ENCODE assay signal across 8 mouse cellular contexts in the genomic region with DNA sequence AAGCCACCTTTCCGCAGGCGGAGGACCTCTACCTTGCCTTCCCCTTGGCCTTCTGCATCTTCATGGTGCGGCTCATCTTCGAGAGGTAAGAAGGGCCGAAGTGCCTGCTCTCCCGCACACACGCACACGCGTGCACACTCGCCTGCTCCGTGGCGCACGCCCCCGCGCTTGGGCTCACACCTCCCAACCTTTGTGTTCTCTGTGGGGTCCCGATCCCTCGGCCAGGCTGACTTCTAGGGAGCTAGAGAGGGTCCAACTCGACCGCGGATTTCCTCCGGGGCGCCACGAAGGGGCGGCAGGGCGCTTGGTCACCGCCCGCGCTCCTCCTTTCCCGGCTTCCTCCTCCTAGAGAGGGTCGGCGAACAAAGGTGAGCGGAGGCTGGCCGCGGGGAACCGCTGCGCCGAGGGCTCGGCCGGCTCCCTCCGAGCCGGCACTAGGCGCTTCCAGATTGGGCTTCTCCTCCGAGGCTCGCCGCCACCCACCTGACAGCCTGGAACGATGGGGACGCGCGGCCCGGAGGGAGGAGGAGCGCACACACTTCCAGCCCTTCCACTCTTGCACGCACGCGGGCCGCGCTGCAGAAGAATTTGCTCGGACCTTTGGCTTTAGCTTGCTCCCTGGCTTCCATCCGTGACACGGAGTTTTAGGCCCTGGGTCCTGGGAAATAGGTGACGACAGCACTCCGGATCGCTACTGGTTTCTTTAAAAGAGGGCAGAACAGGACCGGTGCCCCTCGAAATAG. TPM values are rescaled to one million over a fixed set of nuclear protein-coding genes. Genes with fewer than 3 reads are reported as not detected.
A peak's percentile ranks its signal among the peaks of the same experiment; 100 is the strongest.
DNase-seq lines count a peak whose midpoint lies in the region; ATAC-seq and TF ChIP-seq lines count a peak whose summit lies in the region.

No protein-coding gene starts in this region.

- DNase-seq in layer of hippocampus, adult 11-12 months (ENCODE audit: low spot score): peak; percentile 52
- DNase-seq in layer of hippocampus, adult 9-10 months (ENCODE audit: low spot score): no peak
- DNase-seq in embryo, embryonic 11 days: peak; percentile 75
- peak; percentile 91 for DNase-seq in heart, adult 11 months

- peak overlapping the region; percentile 87 for H3K4me2 ChIP-seq in intestine, postnatal 0 days (replicated peaks; ENCODE audit: low read depth)
- H3K4me2 ChIP-seq in limb, embryonic 13.5 days (replicated peaks): peak overlapping the region; percentile 76
- peak overlapping the region; percentile 66 for H3K4me2 ChIP-seq in midbrain, embryonic 15.5 days
- H3K4me2 ChIP-seq in stomach, embryonic 15.5 days: peak overlapping the region; percentile 88

- H3K9ac ChIP-seq in intestine, postnatal 0 days (ENCODE audit: low read depth, low read length): peak overlapping the region; percentile 78
- peak overlapping the region; percentile 89 for H3K9ac ChIP-seq in limb, embryonic 13.5 days
- H3K9ac ChIP-seq in midbrain, embryonic 15.5 days: peak overlapping the region; percentile 92
- H3K9ac ChIP-seq in stomach, embryonic 15.5 days: peak overlapping the region; percentile 84

- TF ChIP-seq CTCF in intestine, postnatal 0 days (IDR thresholded peaks at IDR 0.05; ENCODE audit: low read depth): peak; percentile 2; the same call in 1 of the 2 replicates

- peak overlapping the region; percentile 61 for H3K27ac ChIP-seq in intestine, postnatal 0 days (ENCODE audit: low read depth, low read length)
- peak overlapping the region; percentile 86 for H3K27ac ChIP-seq in limb, embryonic 13.5 days
- H3K27ac ChIP-seq in midbrain, embryonic 15.5 days: peak overlapping the region; percentile 95
- H3K27ac ChIP-seq in stomach, embryonic 15.5 days: peak overlapping the region; percentile 85

- peak overlapping the region; percentile 87 for H3K4me3 ChIP-seq in intestine, postnatal 0 days (ENCODE audit: low read depth, low read length)
- H3K4me3 ChIP-seq in limb, embryonic 13.5 days: peak overlapping the region; percentile 90
- peak overlapping the region; percentile 87 for H3K4me3 ChIP-seq in midbrain, embryonic 15.5 days
- H3K4me3 ChIP-seq in stomach, embryonic 15.5 days (replicated peaks): peak overlapping the region; percentile 88

- H3K9me3 ChIP-seq in intestine, postnatal 0 days (ENCODE audit: control insufficient read depth): no peaks in the 10 kb centered on the region
- H3K9me3 ChIP-seq in limb, embryonic 13.5 days: 0 out of 2 replicates have a peak, but pooled peaks cover 3% of the 10 kb centered on the region
- H3K9me3 ChIP-seq in midbrain, embryonic 15.5 days: no peaks in the 10 kb centered on the region
- H3K9me3 ChIP-seq in stomach, embryonic 15.5 days: no peaks in the 10 kb centered on the region

- no peaks in the 10 kb centered on the region for H3K36me3 ChIP-seq in intestine, postnatal 0 days (ENCODE audit: control insufficient read depth, insufficient read depth)
- no peaks in the 10 kb centered on the region for H3K36me3 ChIP-seq in limb, embryonic 13.5 days
- no peaks in the 10 kb centered on the region for H3K36me3 ChIP-seq in midbrain, embryonic 15.5 days (replicated peaks)
- H3K36me3 ChIP-seq in stomach, embryonic 15.5 days: no peaks in the 10 kb centered on the region

- WGBS in intestine, postnatal 0 days: under 1% methylated on average over 63 of the region's 64 CpGs
- WGBS in limb, embryonic 13.5 days: under 1% methylated on average over 49 of the region's 64 CpGs
- 0% methylated on average over 64 of the region's 64 CpGs for WGBS in midbrain, embryonic 15.5 days
- WGBS in stomach, embryonic 15.5 days: under 1% methylated on average over 64 of the region's 64 CpGs

- ATAC-seq in intestine, postnatal 0 days: peak; percentile 41
- peak; percentile 66 for ATAC-seq in limb, embryonic 13.5 days (ENCODE audit: low FRiP score, low read depth)
- peak; percentile 82 for ATAC-seq in midbrain, embryonic 15.5 days (replicated peaks)
- peak; percentile 43 for ATAC-seq in stomach, embryonic 15.5 days (ENCODE audit: insufficient read depth, low FRiP score, low read depth)

- H3K27me3 ChIP-seq in intestine, postnatal 0 days (replicated peaks; ENCODE audit: control insufficient read depth, insufficient read depth, low read length): no peaks in the 10 kb centered on the region
- H3K27me3 ChIP-seq in limb, embryonic 13.5 days: peaks cover 6% of the 10 kb centered on the region; the same call in 1 of the 2 replicates
- H3K27me3 ChIP-seq in midbrain, embryonic 15.5 days (replicated peaks): peaks cover 4% of the 10 kb centered on the region; the same call in 1 of the 2 replicates
- H3K27me3 ChIP-seq in stomach, embryonic 15.5 days (replicated peaks): no peaks in the 10 kb centered on the region

- 0 out of 2 replicates have a peak, but pooled peaks cover 4% of the 10 kb centered on the region for H3K4me1 ChIP-seq in intestine, postnatal 0 days (replicated peaks; ENCODE audit: control insufficient read depth, insufficient read depth, low read length)
- peaks cover 15% of the 10 kb centered on the region for H3K4me1 ChIP-seq in limb, embryonic 13.5 days
- H3K4me1 ChIP-seq in midbrain, embryonic 15.5 days: peaks cover 19% of the 10 kb centered on the region
- H3K4me1 ChIP-seq in stomach, embryonic 15.5 days: 0 out of 2 replicates have a peak, but pooled peaks cover 12% of the 10 kb centered on the region

RNA-seq across cellular contexts. Expression of gene Cers6, which starts 0.7 kb away (rescaled TPM):
- 21.5 and 21.8 TPM in 2 replicates for polyA plus RNA-seq in intestine, postnatal 0 days (2015; fragmentation: Nextera tagmentation; extraction: Ambion mirVana)
- 26.1 and 28.3 TPM in 2 replicates for polyA plus RNA-seq in limb, embryonic 13.5 days (2015; fragmentation: Nextera tagmentation; extraction: Ambion mirVana)
- polyA plus RNA-seq in midbrain, embryonic 15.5 days (2015; fragmentation: Nextera tagmentation; extraction: Ambion mirVana): 62.4 and 70.7 TPM in 2 replicates
- polyA plus RNA-seq in stomach, embryonic 15.5 days (2015; fragmentation: Nextera tagmentation; extraction: Ambion mirVana): 25.7 and 30.4 TPM in 2 replicates
